Mouse (Mus musculus) hindbrain, embryonic 14.5 days (tissue): ENCODE results near the gene Ak1. TPM values are rescaled to one million over a fixed set of nuclear protein-coding genes. Genes with fewer than 3 reads are reported as not detected.
A peak's percentile ranks its signal among the peaks of the same experiment; 100 is the strongest.

Source experiments
- ATAC-seq: fragments of 200-750 bp; cut with Nextera tagmentation; 2 replicates; pipeline ENCODE4 v1.8.0; 2017; ENCODE audit warnings: moderate number of reproducible peaks, mild to moderate bottlenecking, moderate TSS enrichment, moderate library complexity; ENCODE audit not compliant: low FRiP score
- DNase-seq: peaks from one replicate; pipeline ENCODE4 v3.0.0-alpha.2; 2015; ENCODE audit warnings: low spot score
- H3K27ac ChIP-seq: fragments of 300-500 bp; sonication (generic); 2 replicates; pipeline ENCODE4 v1.5.1; 2014; ENCODE audit warnings: mild to moderate bottlenecking, moderate library complexity
- H3K27me3 ChIP-seq: fragments of 300-500 bp; sonication (generic); 2 replicates; pipeline ENCODE4 v1.6.1; 2014; ENCODE audit warnings: mild to moderate bottlenecking, low read length, mixed read lengths; ENCODE audit not compliant: control insufficient read depth, insufficient read depth
- H3K36me3 ChIP-seq: fragments of 300-500 bp; sonication (generic); replicated peaks from 2 replicates; pipeline ENCODE4 v1.6.1; 2014; ENCODE audit not compliant: control insufficient read depth, insufficient read depth
- H3K4me1 ChIP-seq: fragments of 300-500 bp; sonication (generic); replicated peaks from 2 replicates; pipeline ENCODE4 v1.6.1; 2014; ENCODE audit warnings: antibody characterized with exemption, low read length, mixed read lengths; ENCODE audit not compliant: control insufficient read depth, insufficient read depth
- H3K4me2 ChIP-seq: fragments of 300-500 bp; sonication (generic); replicated peaks from 2 replicates; pipeline ENCODE4 v1.6.1; 2014; ENCODE audit warnings: mild to moderate bottlenecking, moderate library complexity
- H3K4me3 ChIP-seq: fragments of 300-500 bp; sonication (generic); replicated peaks from 2 replicates; pipeline ENCODE4 v1.5.1; 2014; ENCODE audit warnings: mild to moderate bottlenecking, low read length
- H3K9ac ChIP-seq: fragments of 300-500 bp; sonication (generic); 2 replicates; pipeline ENCODE4 v1.6.1; 2014
- H3K9me3 ChIP-seq: fragments of 300-500 bp; sonication (generic); 2 replicates; pipeline ENCODE4 v1.6.1; 2016; ENCODE audit warnings: low read length; ENCODE audit not compliant: control insufficient read depth
- WGBS: fragments of 180-500 bp; shearing (Covaris S2); extraction: QIAGEN DNeasy Blood & Tissue Kit; methylation state at CpG from one replicate; pipeline ENCODE4 v1.1.7; 2014; 5-methylcytosine and 5-hydroxymethylcytosine counted together
- polyA plus RNA-seq: library from polyadenylated mRNA; unstranded; fragments of >200 nt; fragmentation: Nextera tagmentation; extraction: Ambion mirVana; gene quantifications from 2 replicates; pipeline ENCODE4 v1.2.1, GENCODE M21; 2014

Gene Ak1
- polyA plus RNA-seq, 1 experiment from 2014 or later = 78.1 TPM

DNA sequence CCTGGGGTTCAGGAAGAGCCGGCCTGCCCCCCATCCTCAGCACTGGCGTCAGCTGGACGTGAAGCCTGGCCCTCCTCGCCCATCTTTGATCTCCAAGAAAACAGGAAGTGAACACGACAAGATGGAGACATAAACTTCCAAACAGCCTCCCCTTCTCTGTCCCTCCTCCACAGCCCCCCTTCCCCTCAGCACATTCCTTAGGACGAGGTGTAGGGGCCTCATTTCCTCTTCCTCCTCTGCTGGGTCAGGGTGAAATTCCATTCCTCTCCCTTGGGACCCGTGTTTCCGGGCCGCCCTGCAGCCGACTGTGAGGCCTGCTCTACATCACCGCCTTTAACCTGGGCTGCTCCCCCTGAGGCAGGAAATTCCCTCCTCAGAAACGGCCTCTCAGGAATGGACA is 34.3 kb downstream of the Ak1 start:
- H3K27me3 ChIP-seq = no peaks in the 10 kb centered on the region
- H3K36me3 ChIP-seq = no peaks in the 10 kb centered on the region
- 65% methylated on average over 12 of the region's 12 CpGs for WGBS
- no peak overlapping the region for H3K4me3 ChIP-seq
- no peaks in the 10 kb centered on the region for H3K4me1 ChIP-seq
- DNase-seq = no peak
- H3K9me3 ChIP-seq = no peaks in the 10 kb centered on the region
- no peak overlapping the region for H3K9ac ChIP-seq
- no peak overlapping the region for H3K27ac ChIP-seq
- H3K4me2 ChIP-seq = no peak overlapping the region
- ATAC-seq = no peak

GRCm38 (mm10) chr2:32658873-32659272 is 37.3 kb downstream of the Ak1 start:
- H3K9me3 ChIP-seq = no peaks in the 10 kb centered on the region
- H3K9ac ChIP-seq = no peak overlapping the region
- H3K27ac ChIP-seq = no peak overlapping the region
- DNase-seq (no peak), ATAC-seq (no peak)
- H3K4me3 ChIP-seq = no peak overlapping the region
- WGBS = 93% methylated on average over 2 of the region's 2 CpGs
- H3K36me3 ChIP-seq = no peaks in the 10 kb centered on the region
- H3K4me1 ChIP-seq = no peaks in the 10 kb centered on the region
- H3K4me2 ChIP-seq = no peak overlapping the region
- no peaks in the 10 kb centered on the region for H3K27me3 ChIP-seq

DNA sequence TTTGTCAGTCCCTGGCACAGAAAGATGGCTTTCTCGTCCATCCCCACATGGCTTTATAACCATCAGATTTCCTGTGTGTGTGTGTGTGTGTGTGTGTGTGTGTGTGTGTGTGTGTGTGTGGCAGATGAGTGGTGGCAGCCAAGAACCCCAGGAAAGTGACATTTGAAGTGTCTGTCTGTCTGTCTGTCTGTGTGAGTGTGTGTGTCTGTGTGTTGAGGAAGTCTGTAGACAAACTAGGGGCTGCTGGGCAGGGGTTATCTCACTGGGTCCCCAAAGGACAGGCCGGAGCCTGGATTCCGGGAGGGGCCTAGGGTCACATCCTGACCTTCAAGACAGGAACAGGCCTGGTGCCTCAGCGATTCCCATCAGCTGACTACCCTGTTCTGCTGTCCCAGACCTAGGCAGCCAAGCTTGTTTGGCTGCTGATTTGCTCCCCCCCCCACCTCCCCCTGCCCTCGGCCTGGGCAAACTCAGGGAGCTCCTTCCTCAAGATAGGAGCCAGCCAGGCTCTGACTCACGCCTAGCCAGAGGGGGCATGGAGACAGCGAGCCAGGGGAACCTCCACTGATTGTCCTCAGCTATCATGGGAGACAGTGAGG is 40.0 kb downstream of the Ak1 start:
- Histone ChIP-seq H3K4me3 (no peak overlapping the region), H3K4me1 (no peaks in the 10 kb centered on the region), H3K27ac (no peak overlapping the region), H3K4me2 (no peak overlapping the region), H3K9ac (no peak overlapping the region), H3K36me3 (no peaks in the 10 kb centered on the region), H3K27me3 (no peaks in the 10 kb centered on the region), H3K9me3 (no peaks in the 10 kb centered on the region)
- WGBS = 58% methylated on average over 7 of the region's 7 CpGs
- ATAC-seq (no peak), DNase-seq (no peak)

GRCm38 (mm10) chr2:32662291-32662690 is 40.7 kb downstream of the Ak1 start:
- WGBS = 58% methylated on average over 5 of the region's 5 CpGs
- H3K4me3 ChIP-seq = no peak overlapping the region
- no peak overlapping the region for H3K4me2 ChIP-seq
- H3K36me3 ChIP-seq = no peaks in the 10 kb centered on the region
- no peaks in the 10 kb centered on the region for H3K4me1 ChIP-seq
- H3K9ac ChIP-seq = no peak overlapping the region
- no peak for DNase-seq
- no peaks in the 10 kb centered on the region for H3K27me3 ChIP-seq
- no peaks in the 10 kb centered on the region for H3K9me3 ChIP-seq
- ATAC-seq = no peak
- no peak overlapping the region for H3K27ac ChIP-seq

DNA sequence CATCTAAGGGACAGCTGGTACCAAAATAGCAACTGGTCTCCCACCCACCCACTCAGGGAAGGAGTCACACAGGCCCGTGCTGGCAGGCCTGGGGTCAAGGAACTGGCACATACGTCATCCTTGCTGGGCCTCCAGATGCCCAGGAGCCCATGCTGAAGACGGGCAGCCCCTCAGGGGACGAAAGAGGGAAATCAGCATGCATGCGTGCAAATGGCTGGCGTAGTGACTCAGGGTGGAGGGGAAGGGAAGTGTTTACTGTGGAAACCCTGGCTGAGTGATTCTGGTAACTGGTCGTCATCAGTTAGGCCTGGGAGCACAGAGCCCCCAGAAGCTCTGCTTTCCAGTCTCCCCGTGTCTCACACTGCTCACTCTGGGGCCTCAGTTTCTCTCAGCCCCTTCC is 43.8 kb downstream of the Ak1 start:
- WGBS = 64% methylated on average over 8 of the region's 8 CpGs
- Histone ChIP-seq H3K9me3 (no peaks in the 10 kb centered on the region), H3K27me3 (no peaks in the 10 kb centered on the region), H3K27ac (no peak overlapping the region), H3K4me1 (no peaks in the 10 kb centered on the region), H3K4me3 (no peak overlapping the region), H3K4me2 (no peak overlapping the region), H3K9ac (no peak overlapping the region), H3K36me3 (no peaks in the 10 kb centered on the region)
- DNase-seq = no peak
- no peak for ATAC-seq

- WGBS = 86% methylated on average over 6 of the region's 6 CpGs
- no peaks in the 10 kb centered on the region for H3K36me3 ChIP-seq
- ATAC-seq = no peak
Measured at GRCm38 (mm10) chr2:32665853-32666252, 44.3 kb downstream of the Ak1 start.

DNA sequence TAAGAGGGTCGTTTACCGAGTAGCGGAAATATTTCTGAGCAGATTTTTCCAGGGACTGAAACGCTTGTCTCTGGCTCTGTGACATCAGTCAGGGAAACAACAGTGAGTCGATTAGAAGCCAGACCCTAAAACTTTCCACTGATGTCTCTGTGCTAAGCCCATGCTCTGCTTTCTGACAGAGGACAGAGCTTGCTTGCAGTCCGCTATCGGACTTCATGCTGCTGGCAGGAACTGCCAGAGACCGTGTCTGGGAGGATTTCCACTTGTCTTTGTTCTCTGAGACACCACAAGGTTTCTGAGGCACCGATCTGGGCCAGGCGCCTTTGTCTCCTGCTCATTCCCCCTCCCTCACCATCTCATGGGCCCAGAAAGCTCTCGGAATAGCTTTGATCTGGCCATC is 46.2 kb downstream of the Ak1 start:
- ATAC-seq (no peak), DNase-seq (no peak)
- 25% methylated on average over 11 of the region's 11 CpGs for WGBS
- Histone ChIP-seq H3K9me3 (no peaks in the 10 kb centered on the region), H3K4me1 (no peaks in the 10 kb centered on the region), H3K27ac (0 out of 2 replicates have a peak overlapping the region, but pooled peaks have one; percentile 32), H3K4me3 (no peak overlapping the region), H3K36me3 (no peaks in the 10 kb centered on the region), H3K9ac (no peak overlapping the region), H3K27me3 (no peaks in the 10 kb centered on the region), H3K4me2 (no peak overlapping the region)

More at GRCm38 (mm10) chr2:32665853-32666252, 44.3 kb downstream of the Ak1 start:
- H3K4me3 ChIP-seq = no peak overlapping the region
- no peaks in the 10 kb centered on the region for H3K27me3 ChIP-seq
- H3K27ac ChIP-seq = no peak overlapping the region
- H3K9me3 ChIP-seq = no peaks in the 10 kb centered on the region
- no peaks in the 10 kb centered on the region for H3K4me1 ChIP-seq
- no peak for DNase-seq
- no peak overlapping the region for H3K9ac ChIP-seq
- no peak overlapping the region for H3K4me2 ChIP-seq

DNA sequence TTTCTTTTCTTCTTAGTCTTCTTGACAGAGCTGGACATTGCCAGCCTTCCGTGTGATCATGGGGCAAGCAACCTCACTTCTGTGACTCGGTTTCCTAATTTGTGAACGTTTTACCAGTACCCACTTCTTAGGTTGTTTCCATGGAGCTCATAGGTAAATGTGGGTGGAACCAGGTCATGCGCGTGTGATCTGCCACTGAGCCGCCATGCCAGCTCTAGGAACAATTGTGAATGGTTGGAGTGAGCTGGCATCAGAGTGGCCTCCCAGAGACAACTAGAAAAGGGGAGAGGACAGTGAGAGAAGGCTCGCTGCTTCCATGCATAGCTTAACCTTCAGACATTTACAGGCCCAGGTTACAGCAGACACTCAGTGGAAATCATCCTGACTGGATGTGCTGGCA is 46.6 kb downstream of the Ak1 start:
- Histone ChIP-seq H3K4me2 (no peak overlapping the region), H3K36me3 (no peaks in the 10 kb centered on the region), H3K27me3 (no peaks in the 10 kb centered on the region), H3K27ac (no peak overlapping the region), H3K9me3 (no peaks in the 10 kb centered on the region), H3K9ac (no peak overlapping the region), H3K4me3 (no peak overlapping the region), H3K4me1 (no peaks in the 10 kb centered on the region)
- ATAC-seq = no peak
- WGBS = 67% methylated on average over 7 of the region's 7 CpGs
- DNase-seq = no peak

GRCm38 (mm10) chr2:32669876-32670275 is 48.3 kb downstream of the Ak1 start:
- ATAC-seq = no peak
- no peak overlapping the region for H3K4me3 ChIP-seq
- 82% methylated on average over 3 of the region's 3 CpGs for WGBS
- no peaks in the 10 kb centered on the region for H3K4me1 ChIP-seq
- no peaks in the 10 kb centered on the region for H3K9me3 ChIP-seq
- no peaks in the 10 kb centered on the region for H3K27me3 ChIP-seq
- no peaks in the 10 kb centered on the region for H3K36me3 ChIP-seq
- H3K4me2 ChIP-seq = no peak overlapping the region
- H3K9ac ChIP-seq = no peak overlapping the region
- H3K27ac ChIP-seq = no peak overlapping the region
- no peak for DNase-seq

DNA sequence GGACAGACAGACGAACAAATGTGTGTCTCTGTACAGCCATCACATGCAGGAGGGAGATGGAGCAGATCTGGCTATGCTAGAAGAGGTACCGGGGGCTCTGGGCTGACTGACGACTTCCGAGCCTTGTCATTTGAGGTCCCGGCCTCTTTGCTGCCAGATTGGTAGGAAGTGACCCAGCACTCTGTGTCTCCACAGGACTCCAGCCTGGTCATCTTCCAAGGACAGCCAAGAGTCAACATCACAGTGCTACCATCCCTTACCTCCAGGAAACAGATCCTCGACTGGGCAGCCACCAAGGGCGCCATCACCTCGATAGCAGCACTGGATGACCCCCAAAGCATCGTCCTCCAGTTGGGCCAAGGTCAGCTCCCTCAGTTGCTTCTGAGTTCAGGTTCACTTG is 49.6 kb downstream of the Ak1 start:
- Histone ChIP-seq H3K4me2 (no peak overlapping the region), H3K27ac (no peak overlapping the region), H3K4me3 (no peak overlapping the region), H3K9me3 (no peaks in the 10 kb centered on the region), H3K36me3 (no peaks in the 10 kb centered on the region), H3K9ac (no peak overlapping the region), H3K4me1 (no peaks in the 10 kb centered on the region), H3K27me3 (no peaks in the 10 kb centered on the region)
- DNase-seq = no peak
- ATAC-seq = no peak
- WGBS = 87% methylated on average over 9 of the region's 9 CpGs
